Mouse (Mus musculus): ENCODE data around the gene Fam107a. TPM values are rescaled to one million over a fixed set of nuclear protein-coding genes. Genes with fewer than 3 reads are reported as not detected.
"Not testable (repeated sequence)": the region's sequence is repeated elsewhere in the genome, so short reads cannot be mapped to it uniquely, and the experiment has no call there.

Fam107a gene
- total RNA-seq, 1 experiment from 2014 or later: 1.6 TPM

- no peak for DNase-seq
These were observed 1.2 kb downstream of the Fam107a start for GRCm38 (mm10) chr14:8316366-8317193.

GRCm38 (mm10) chr14:8315169-8315568 is 2.7 kb downstream of the Fam107a start:
- DNase-seq: no peak

DNA sequence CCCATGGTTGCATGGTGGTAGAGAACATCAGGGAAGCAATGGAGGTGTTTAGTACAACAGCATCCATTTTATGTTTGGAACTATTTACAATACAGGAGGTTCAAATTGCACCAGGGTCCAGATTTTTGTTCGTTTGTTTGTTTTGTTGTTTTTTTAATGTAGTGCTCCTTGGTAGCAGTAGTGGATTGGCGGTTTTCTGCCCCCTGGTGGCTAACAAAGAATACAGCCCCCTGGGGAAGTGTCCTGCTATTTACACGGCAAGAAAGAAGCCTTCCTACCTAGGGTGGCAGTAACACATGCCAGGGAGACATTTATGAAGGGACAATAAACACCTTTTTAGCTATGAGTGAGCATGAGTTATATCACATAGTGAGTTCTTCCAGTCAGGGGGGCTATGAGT is 3.3 kb downstream of the Fam107a start:
- DNase-seq: peak; percentile 33

GRCm38 (mm10) chr14:8313877-8314276 is 3.9 kb downstream of the Fam107a start:
- DNase-seq: no peak

DNA sequence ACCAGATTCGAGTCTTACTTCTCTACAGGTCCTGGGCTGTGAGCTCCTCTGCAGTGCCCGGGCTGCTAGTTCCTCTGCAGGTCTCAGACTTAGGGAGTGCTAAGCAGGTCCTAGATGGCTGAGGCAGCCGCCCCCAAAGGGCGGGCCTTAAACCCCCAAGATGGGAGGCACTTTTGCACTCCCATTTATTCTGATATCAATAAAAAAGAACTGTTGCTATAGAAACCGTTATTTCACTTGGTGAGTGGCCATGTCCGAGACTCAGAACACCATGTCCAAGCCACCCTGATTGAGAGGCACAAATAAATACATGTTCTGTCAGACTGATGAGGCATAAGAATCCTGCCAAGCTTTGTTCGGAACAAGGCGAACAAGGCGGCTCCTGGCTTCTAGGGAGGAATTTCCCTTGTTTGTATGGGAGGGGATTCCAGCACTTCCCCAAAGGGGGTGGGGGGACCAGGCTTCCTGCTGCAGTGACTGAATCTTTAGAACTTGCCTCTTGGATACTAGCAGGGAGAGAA is 8.1 kb downstream of the Fam107a start:
- no peak for DNase-seq

DNA sequence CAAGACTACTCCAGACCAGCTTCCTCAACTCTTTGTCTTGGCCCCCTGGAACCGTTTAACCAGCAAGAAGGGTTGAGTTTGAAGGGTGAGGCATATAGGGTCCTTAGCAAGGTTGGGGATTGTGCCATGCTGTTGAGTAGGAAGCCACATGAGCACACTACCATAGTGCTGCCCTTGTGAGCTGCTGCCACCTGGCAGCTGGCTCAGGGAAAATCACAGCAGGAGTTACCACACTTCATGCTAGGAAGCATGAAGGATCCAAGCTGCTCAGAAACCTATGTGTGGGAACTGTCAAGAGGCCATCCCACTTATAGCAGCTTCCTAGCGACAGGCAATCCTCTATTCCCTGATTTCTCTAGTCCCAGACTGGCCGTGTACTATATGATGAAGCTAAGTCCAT is 9.2 kb downstream of the Fam107a start:
- DNase-seq: no peak

DNA sequence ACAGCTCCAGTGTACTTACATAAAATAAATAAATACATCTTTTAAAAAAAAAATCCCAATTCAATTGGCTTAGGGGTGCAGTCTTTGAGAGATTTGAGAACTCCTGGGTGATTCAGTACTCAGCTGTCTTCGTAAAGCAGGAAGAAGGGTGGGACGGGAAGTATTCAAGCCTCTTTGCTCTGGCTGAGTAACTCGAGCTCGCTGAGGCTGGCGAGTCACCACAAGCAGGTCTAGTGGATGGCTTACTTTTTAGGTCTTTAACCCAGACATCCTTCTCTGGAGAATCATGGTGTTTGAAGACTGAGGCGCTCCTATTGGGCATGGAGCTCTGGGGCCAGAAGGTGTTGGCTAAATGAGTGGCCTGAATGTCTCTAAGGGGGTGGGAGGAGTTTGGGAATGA is 10.9 kb downstream of the Fam107a start:
- DNase-seq: no peak

DNA sequence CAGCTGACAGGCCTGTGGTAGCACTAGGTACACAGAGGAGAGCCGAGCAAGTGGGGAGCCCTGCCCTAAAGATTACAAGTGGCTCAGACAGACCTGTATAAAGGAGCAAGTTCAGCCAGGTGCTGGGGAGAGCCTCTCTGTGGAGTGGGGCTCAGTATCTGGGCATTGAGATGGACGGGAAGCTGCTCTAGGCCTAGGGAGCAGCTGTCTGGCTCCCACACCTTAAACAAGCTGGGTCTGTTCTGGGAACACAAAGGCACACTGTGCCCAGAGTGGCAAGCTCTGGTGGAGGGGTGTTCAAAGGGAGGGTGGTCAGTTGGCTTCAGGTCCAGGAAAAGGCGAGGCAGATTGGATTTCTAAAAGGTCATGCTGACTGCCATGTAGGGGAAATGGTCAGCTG is 12.8 kb downstream of the Fam107a start:
- DNase-seq: no peak

GRCm38 (mm10) chr14:8304082-8304481 is 13.7 kb downstream of the Fam107a start:
- DNase-seq: no peak

DNA sequence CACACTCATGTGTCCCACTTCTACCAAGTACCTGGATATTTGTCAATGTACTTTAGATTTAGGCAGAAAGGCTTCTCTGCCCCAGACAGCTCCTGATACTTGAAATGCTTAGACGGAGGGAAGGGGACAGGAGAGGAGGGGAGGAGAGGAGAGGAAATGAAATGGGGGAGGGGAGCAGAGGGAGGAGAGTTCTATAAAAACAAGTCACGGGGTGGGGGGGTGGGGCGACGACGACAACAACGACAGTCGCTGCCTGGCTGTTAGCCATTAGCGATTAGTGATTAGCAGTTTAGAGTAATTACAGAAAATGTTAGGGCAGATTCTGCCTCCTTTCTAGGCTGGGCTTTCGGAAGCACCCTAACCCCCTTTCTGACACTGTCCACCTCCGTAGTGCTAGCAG is 15.1 kb downstream of the Fam107a start:
- DNase-seq: no peak

- peak; percentile 64 for DNase-seq
These were observed 17.5 kb downstream of the Fam107a start for GRCm38 (mm10) chr14:8300281-8300680.

DNA sequence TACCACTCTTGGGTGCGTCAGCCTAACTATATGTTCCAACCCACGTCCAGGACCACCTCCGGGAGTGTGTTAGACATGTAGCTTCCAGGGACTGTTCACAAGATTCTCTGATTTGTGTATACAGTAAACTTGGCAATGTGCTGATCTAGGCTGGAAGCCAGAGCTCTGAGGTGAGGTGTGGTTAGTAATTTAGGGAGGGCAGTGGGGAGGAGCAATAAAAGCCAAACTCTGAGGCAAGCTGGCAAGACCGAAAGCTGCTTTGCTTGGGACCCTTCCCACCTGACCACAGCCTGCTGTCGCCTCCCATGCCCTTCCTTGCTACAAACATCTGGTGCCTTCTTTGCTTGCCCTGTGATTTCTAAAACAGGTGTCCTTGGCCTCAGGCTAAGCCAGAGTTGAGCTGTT is 19.9 kb downstream of the Fam107a start:
- no peak for DNase-seq

DNA sequence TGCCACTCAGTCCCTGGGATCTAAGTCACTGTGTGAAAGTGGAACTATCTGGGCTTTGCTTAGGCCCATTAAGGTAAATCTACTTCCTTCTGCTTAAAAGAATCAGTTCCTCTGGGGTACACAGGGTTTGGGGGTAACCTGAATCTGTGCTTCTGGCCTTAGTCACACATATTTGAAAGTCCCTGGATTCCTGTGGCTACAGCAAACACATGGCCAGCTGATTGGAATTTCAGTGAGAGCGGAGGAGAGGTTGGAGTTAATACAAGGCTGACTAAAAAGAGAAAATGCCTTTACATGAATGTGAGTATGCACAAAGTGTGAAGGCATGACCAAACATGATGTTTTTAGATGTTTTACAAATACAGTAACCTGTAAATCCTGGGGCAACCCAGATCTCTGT is 23.6 kb downstream of the Fam107a start:
- no peak for DNase-seq

- not testable (repeated sequence) for DNase-seq
These were observed 31.2 kb downstream of the Fam107a start for GRCm38 (mm10) chr14:8286595-8286994.

DNA sequence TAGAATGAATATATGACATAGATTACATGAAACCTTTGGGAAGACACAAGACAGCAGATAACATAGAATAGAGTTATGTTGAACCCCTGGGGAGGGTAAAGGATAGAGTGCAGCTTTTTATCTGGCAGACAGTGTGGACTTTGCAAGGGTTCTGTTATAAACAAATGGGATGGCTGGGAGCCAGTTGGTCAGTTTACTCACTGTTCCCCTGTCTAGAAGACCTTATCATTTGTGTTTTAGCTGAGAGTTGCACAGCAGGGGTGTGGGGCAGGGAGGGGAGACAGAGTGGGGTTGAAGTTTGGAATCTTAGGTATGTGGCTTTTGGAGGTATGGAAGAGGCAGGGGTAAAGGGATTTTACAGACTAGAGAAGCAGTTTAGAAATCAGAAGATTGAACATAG is 34.0 kb downstream of the Fam107a start:
- no peak for DNase-seq

GRCm38 (mm10) chr14:8271281-8271680 is 46.5 kb downstream of the Fam107a start:
- DNase-seq: peak; percentile 20

DNA sequence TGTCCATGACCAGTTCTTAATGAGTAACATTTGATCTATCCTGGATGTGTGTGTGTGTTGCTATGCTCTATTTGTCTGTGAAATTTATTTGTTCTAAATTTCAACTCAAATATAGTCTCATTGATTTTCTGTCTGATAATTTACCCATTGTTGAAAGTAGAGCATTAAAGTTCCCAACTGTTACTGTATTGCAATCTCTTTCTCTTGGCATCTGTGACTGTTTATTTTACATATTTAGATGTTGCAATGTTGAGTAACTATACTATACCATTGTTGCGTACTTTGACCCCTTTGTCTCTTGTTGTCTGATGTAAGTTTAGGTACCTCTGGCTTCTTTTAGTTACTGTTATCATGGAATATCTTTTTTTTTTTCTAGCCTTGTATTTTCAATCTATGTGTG is 53.4 kb downstream of the Fam107a start:
- no peak for DNase-seq

- no peak for DNase-seq
These were observed 55.6 kb downstream of the Fam107a start for GRCm38 (mm10) chr14:8262242-8262641.

- DNase-seq: no peak
These were observed 57.6 kb downstream of the Fam107a start for GRCm38 (mm10) chr14:8260214-8260613.

DNA sequence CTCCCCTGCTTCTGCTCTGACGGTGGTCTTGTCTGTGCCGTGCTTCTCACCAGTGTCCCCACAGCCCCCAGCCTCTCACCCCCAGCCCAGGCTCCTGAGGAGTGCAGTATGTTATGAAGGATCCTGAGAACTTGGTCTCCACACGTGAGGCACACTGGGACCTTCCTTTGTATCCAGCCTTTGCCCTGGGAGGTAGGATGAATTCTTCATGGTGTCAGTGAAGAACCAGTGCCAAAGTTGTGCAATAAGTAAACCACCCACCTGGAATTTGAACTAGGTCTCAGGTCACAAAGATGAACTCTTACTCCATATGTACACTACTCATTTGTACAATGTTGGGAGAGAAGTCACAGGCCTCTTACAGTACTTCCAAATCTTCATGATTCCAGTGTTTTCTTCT is 58.7 kb downstream of the Fam107a start, which contains the start of gene Acox2:
Gene Acox2, minus strand, starts transcription at position 188 of the 400 bp plus-strand sequence.
- DNase-seq: no peak

GRCm38 (mm10) chr14:8258752-8259151 is 59.1 kb downstream of the Fam107a start:
- DNase-seq: no peak

- peak; percentile 33 for DNase-seq
These were observed 59.5 kb downstream of the Fam107a start for GRCm38 (mm10) chr14:8258335-8258627.

GRCm38 (mm10) chr14:8257521-8258334 is 60.1 kb downstream of the Fam107a start:
- no peak for DNase-seq

Measured in adrenal gland, postnatal 25 days (tissue).